Mouse (Mus musculus): ENCODE measurements around the gene Fbxo22.
A peak's percentile ranks its signal among the peaks of the same experiment; 100 is the strongest.
"Not testable (repeated sequence)": the region's sequence is repeated elsewhere in the genome, so short reads cannot be mapped to it uniquely, and the experiment has no call there.

The Fbxo22 gene

GRCm38 (mm10) chr9:55208790-55209481, at the start of gene Fbxo22:
Gene Fbxo22 (plus strand): TSS chr9:55208925.
- DNase-seq (ENCODE audit: low read depth, low spot score) = peak; percentile 87

- DNase-seq (ENCODE audit: low read depth, low spot score) = no peak
These were observed 37.9 kb upstream of the Fbxo22 start for GRCm38 (mm10) chr9:55170655-55171412.

GRCm38 (mm10) chr9:55172195-55172685, 36.5 kb upstream of the Fbxo22 start:
- DNase-seq (ENCODE audit: low read depth, low spot score) = no peak

GRCm38 (mm10) chr9:55174235-55174634, 34.5 kb upstream of the Fbxo22 start:
- DNase-seq (ENCODE audit: low read depth, low spot score) = no peak

GRCm38 (mm10) chr9:55195876-55196275, 12.8 kb upstream of the Fbxo22 start:
- no peak for DNase-seq (ENCODE audit: low read depth, low spot score)

GRCm38 (mm10) chr9:55198260-55198659, 10.5 kb upstream of the Fbxo22 start:
- DNase-seq (ENCODE audit: low read depth, low spot score) = no peak

- DNase-seq (ENCODE audit: low read depth, low spot score) = no peak
These were observed 9.4 kb upstream of the Fbxo22 start for GRCm38 (mm10) chr9:55199348-55199747.

- no peak for DNase-seq (ENCODE audit: low read depth, low spot score)
These were observed 301 bp upstream of the Fbxo22 start for GRCm38 (mm10) chr9:55208458-55208789.

- DNase-seq (ENCODE audit: low read depth, low spot score) = no peak
These were observed 2.9 kb downstream of the Fbxo22 start for GRCm38 (mm10) chr9:55211611-55212010.

GRCm38 (mm10) chr9:55213396-55213795, 4.7 kb downstream of the Fbxo22 start:
- no peak for DNase-seq (ENCODE audit: low read depth, low spot score)

- DNase-seq (ENCODE audit: low read depth, low spot score) = no peak
These were observed 6.3 kb downstream of the Fbxo22 start for GRCm38 (mm10) chr9:55215056-55215455.

GRCm38 (mm10) chr9:55215648-55216047, 6.9 kb downstream of the Fbxo22 start:
- DNase-seq (ENCODE audit: low read depth, low spot score) = no peak

GRCm38 (mm10) chr9:55216078-55216477, 7.4 kb downstream of the Fbxo22 start:
- no peak for DNase-seq (ENCODE audit: low read depth, low spot score)

- no peak for DNase-seq (ENCODE audit: low read depth, low spot score)
These were observed 8.7 kb downstream of the Fbxo22 start for GRCm38 (mm10) chr9:55217381-55217780.

- DNase-seq (ENCODE audit: low read depth, low spot score) = no peak
These were observed 16.5 kb downstream of the Fbxo22 start for GRCm38 (mm10) chr9:55225165-55225737.

- DNase-seq (ENCODE audit: low read depth, low spot score) = no peak
These were observed 17.5 kb downstream of the Fbxo22 start for GRCm38 (mm10) chr9:55226251-55226650.

- no peak for DNase-seq (ENCODE audit: low read depth, low spot score)
These were observed 19.4 kb downstream of the Fbxo22 start for GRCm38 (mm10) chr9:55228149-55228548.

GRCm38 (mm10) chr9:55229010-55229409, 20.3 kb downstream of the Fbxo22 start:
- no peak for DNase-seq (ENCODE audit: low read depth, low spot score)

GRCm38 (mm10) chr9:55231544-55231943, 22.8 kb downstream of the Fbxo22 start:
- no peak for DNase-seq (ENCODE audit: low read depth, low spot score)

- no peak for DNase-seq (ENCODE audit: low read depth, low spot score)
These were observed 23.4 kb downstream of the Fbxo22 start for GRCm38 (mm10) chr9:55232110-55232509.

- DNase-seq (ENCODE audit: low read depth, low spot score) = no peak
These were observed 23.9 kb downstream of the Fbxo22 start for GRCm38 (mm10) chr9:55232586-55232985.

- DNase-seq (ENCODE audit: low read depth, low spot score) = not testable (repeated sequence)
These were observed 24.4 kb downstream of the Fbxo22 start for GRCm38 (mm10) chr9:55233076-55233475.

All from forelimb bud, embryonic 11.5 days (tissue).